Mouse (Mus musculus) midbrain, embryonic 10.5 days (tissue): ENCODE measurements around the gene Smoc1. TPM values are rescaled to one million over a fixed set of nuclear protein-coding genes. Genes with fewer than 3 reads are reported as not detected.

Experiments used
- DNase-seq: peaks from one replicate; pipeline ENCODE4 v3.0.0-alpha.2; 2017; ENCODE audit warnings: low spot score
- H3K27ac ChIP-seq: fragments of 300-500 bp; sonication (generic); replicated peaks from 2 replicates; pipeline ENCODE4 v1.5.1; 2016; ENCODE audit warnings: mild to moderate bottlenecking
- H3K27me3 ChIP-seq: fragments of 300-500 bp; sonication (generic); 2 replicates; pipeline ENCODE4 v1.6.1; 2016; ENCODE audit warnings: low read depth, mild to moderate bottlenecking; ENCODE audit not compliant: poor library complexity, severe bottlenecking
- H3K36me3 ChIP-seq: fragments of 300-500 bp; sonication (generic); 2 replicates; pipeline ENCODE4 v1.6.1; 2016; ENCODE audit warnings: mild to moderate bottlenecking, moderate library complexity
- H3K4me1 ChIP-seq: fragments of 300-500 bp; sonication (generic); 2 replicates; pipeline ENCODE4 v1.6.1; 2016
- H3K4me3 ChIP-seq: fragments of 300-500 bp; sonication (generic); 2 replicates; pipeline ENCODE4 v1.5.1; 2016; ENCODE audit warnings: mild to moderate bottlenecking, moderate library complexity
- H3K9me3 ChIP-seq: fragments of 300-500 bp; sonication (generic); replicated peaks from 2 replicates; pipeline ENCODE4 v1.6.1; 2016; ENCODE audit warnings: mild to moderate bottlenecking
- WGBS: fragments of 180-500 bp; shearing (Covaris S2); methylation state at CpG from one replicate; pipeline ENCODE4 v1.1.7; 2016; 5-methylcytosine and 5-hydroxymethylcytosine counted together
- polyA plus RNA-seq: library from polyadenylated mRNA; unstranded; fragments of >200 nt; fragmentation: Nextera tagmentation; extraction: Ambion mirVana; gene quantifications from 2 replicates; pipeline ENCODE4 v1.2.1, GENCODE M21; 2016

The Smoc1 gene
- polyA plus RNA-seq, 1 experiment from 2014 or later, result 13.9 TPM

- H3K4me1 ChIP-seq, result peaks cover 50% of the 10 kb centered on the region
- no peaks in the 10 kb centered on the region; the same call in 1 of the 2 replicates for H3K36me3 ChIP-seq
- 70% methylated on average over 16 of the region's 16 CpGs for WGBS
- DNase-seq, result no peak
- peak overlapping the region; percentile 82 for H3K4me3 ChIP-seq
- 0 out of 2 replicates have a peak overlapping the region, but pooled peaks have one; percentile 25 for H3K27ac ChIP-seq
- no peaks in the 10 kb centered on the region for H3K9me3 ChIP-seq
- peaks cover 41% of the 10 kb centered on the region for H3K27me3 ChIP-seq
These were observed 1.8 kb downstream of the Smoc1 start for GRCm38 (mm10) chr12:81028291-81028920.

- 60% methylated on average over 4 of the region's 4 CpGs for WGBS
- H3K36me3 ChIP-seq, result no peaks in the 10 kb centered on the region; the same call in 1 of the 2 replicates
- no peak for DNase-seq
- H3K27me3 ChIP-seq, result peaks cover 41% of the 10 kb centered on the region
- H3K9me3 ChIP-seq, result no peaks in the 10 kb centered on the region
- H3K4me1 ChIP-seq, result peaks cover 57% of the 10 kb centered on the region
- no peak overlapping the region for H3K27ac ChIP-seq
- no peak overlapping the region for H3K4me3 ChIP-seq
These were observed 3.1 kb downstream of the Smoc1 start for GRCm38 (mm10) chr12:81029731-81030130.

GRCm38 (mm10) chr12:81031579-81031978, 5.0 kb downstream of the Smoc1 start:
- Histone ChIP-seq H3K27me3 (peaks cover 26% of the 10 kb centered on the region), H3K36me3 (no peaks in the 10 kb centered on the region; the same call in 1 of the 2 replicates), H3K4me3 (no peak overlapping the region), H3K27ac (no peak overlapping the region), H3K9me3 (no peaks in the 10 kb centered on the region), H3K4me1 (peaks cover 54% of the 10 kb centered on the region)
- no peak for DNase-seq
- 92% methylated on average over 7 of the region's 7 CpGs for WGBS

- 79% methylated on average over 15 of the region's 15 CpGs for WGBS
- peaks cover 8% of the 10 kb centered on the region for H3K27me3 ChIP-seq
- H3K9me3 ChIP-seq, result no peaks in the 10 kb centered on the region
- H3K36me3 ChIP-seq, result no peaks in the 10 kb centered on the region; the same call in 1 of the 2 replicates
- peak overlapping the region; percentile 47 for H3K27ac ChIP-seq
- peaks cover 35% of the 10 kb centered on the region for H3K4me1 ChIP-seq
- DNase-seq, result no peak
- no peak overlapping the region for H3K4me3 ChIP-seq
These were observed 6.9 kb downstream of the Smoc1 start for GRCm38 (mm10) chr12:81033389-81034041.

GRCm38 (mm10) chr12:81034042-81034417, 7.4 kb downstream of the Smoc1 start:
- H3K36me3 ChIP-seq, result no peaks in the 10 kb centered on the region; the same call in 1 of the 2 replicates
- H3K4me1 ChIP-seq, result peaks cover 33% of the 10 kb centered on the region
- peaks cover 5% of the 10 kb centered on the region; the same call in 1 of the 2 replicates for H3K27me3 ChIP-seq
- 91% methylated on average over 4 of the region's 4 CpGs for WGBS
- no peak overlapping the region for H3K4me3 ChIP-seq
- DNase-seq, result no peak
- no peak overlapping the region; the same call in 1 of the 2 replicates for H3K27ac ChIP-seq
- H3K9me3 ChIP-seq, result no peaks in the 10 kb centered on the region

GRCm38 (mm10) chr12:81035850-81036249, 9.2 kb downstream of the Smoc1 start:
- H3K4me3 ChIP-seq, result no peak overlapping the region
- H3K36me3 ChIP-seq, result no peaks in the 10 kb centered on the region; the same call in 1 of the 2 replicates
- H3K27ac ChIP-seq, result no peak overlapping the region
- 94% methylated on average over 6 of the region's 6 CpGs for WGBS
- no peaks in the 10 kb centered on the region for H3K9me3 ChIP-seq
- peaks cover 29% of the 10 kb centered on the region for H3K4me1 ChIP-seq
- DNase-seq, result no peak
- H3K27me3 ChIP-seq, result peaks cover 4% of the 10 kb centered on the region; the same call in 1 of the 2 replicates

GRCm38 (mm10) chr12:81043616-81044015, 17.0 kb downstream of the Smoc1 start:
- H3K9me3 ChIP-seq, result no peaks in the 10 kb centered on the region
- peaks cover 33% of the 10 kb centered on the region for H3K4me1 ChIP-seq
- H3K36me3 ChIP-seq, result no peaks in the 10 kb centered on the region
- H3K27ac ChIP-seq, result peak overlapping the region; percentile 50; the same call in 1 of the 2 replicates
- WGBS, result 40% methylated on average over 11 of the region's 11 CpGs
- H3K27me3 ChIP-seq, result peaks cover 3% of the 10 kb centered on the region; the same call in 1 of the 2 replicates
- H3K4me3 ChIP-seq, result peak overlapping the region; percentile 16; the same call in 1 of the 2 replicates
- DNase-seq, result peak; percentile 61

- peaks cover 19% of the 10 kb centered on the region for H3K4me1 ChIP-seq
These were observed 20.3 kb downstream of the Smoc1 start for GRCm38 (mm10) chr12:81046926-81047325.

GRCm38 (mm10) chr12:81049661-81050060, 23.1 kb downstream of the Smoc1 start:
- H3K4me1 ChIP-seq, result no peaks in the 10 kb centered on the region; the same call in 1 of the 2 replicates
- H3K36me3 ChIP-seq, result no peaks in the 10 kb centered on the region
- 97% methylated on average over 5 of the region's 5 CpGs for WGBS
- no peaks in the 10 kb centered on the region for H3K9me3 ChIP-seq
- H3K27ac ChIP-seq, result no peak overlapping the region
- DNase-seq, result no peak
- no peaks in the 10 kb centered on the region for H3K27me3 ChIP-seq
- H3K4me3 ChIP-seq, result no peak overlapping the region

More at GRCm38 (mm10) chr12:81046926-81047325, 20.3 kb downstream of the Smoc1 start:
- WGBS, result 84% methylated on average over 5 of the region's 5 CpGs
- Histone ChIP-seq H3K4me3 (no peak overlapping the region), H3K36me3 (no peaks in the 10 kb centered on the region), H3K27me3 (peaks cover 3% of the 10 kb centered on the region; the same call in 1 of the 2 replicates), H3K27ac (no peak overlapping the region), H3K9me3 (no peaks in the 10 kb centered on the region)
- no peak for DNase-seq

- no peak for DNase-seq
- no peaks in the 10 kb centered on the region for H3K9me3 ChIP-seq
- H3K27me3 ChIP-seq, result no peaks in the 10 kb centered on the region
- WGBS, result 84% methylated on average over 11 of the region's 11 CpGs
- H3K27ac ChIP-seq, result peak overlapping the region; percentile 28; the same call in 1 of the 2 replicates
- peaks cover 13% of the 10 kb centered on the region for H3K4me1 ChIP-seq
- H3K4me3 ChIP-seq, result no peak overlapping the region
- no peaks in the 10 kb centered on the region for H3K36me3 ChIP-seq
These were observed 28.5 kb downstream of the Smoc1 start for GRCm38 (mm10) chr12:81055000-81055705.

GRCm38 (mm10) chr12:81055811-81056210, 29.2 kb downstream of the Smoc1 start:
- 87% methylated on average over 2 of the region's 2 CpGs for WGBS
- 0 out of 2 replicates have a peak overlapping the region, but pooled peaks have one; percentile 28 for H3K27ac ChIP-seq

GRCm38 (mm10) chr12:81057619-81058018, 31.0 kb downstream of the Smoc1 start:
- 75% methylated on average over 4 of the region's 4 CpGs for WGBS
- no peak for DNase-seq
- H3K27me3 ChIP-seq, result no peaks in the 10 kb centered on the region
- no peaks in the 10 kb centered on the region for H3K36me3 ChIP-seq
- H3K9me3 ChIP-seq, result no peaks in the 10 kb centered on the region
- H3K27ac ChIP-seq, result no peak overlapping the region
- peaks cover 16% of the 10 kb centered on the region for H3K4me1 ChIP-seq
- H3K4me3 ChIP-seq, result no peak overlapping the region

More at GRCm38 (mm10) chr12:81055811-81056210, 29.2 kb downstream of the Smoc1 start:
- no peaks in the 10 kb centered on the region for H3K9me3 ChIP-seq
- H3K4me3 ChIP-seq, result no peak overlapping the region
- DNase-seq, result no peak
- H3K27me3 ChIP-seq, result no peaks in the 10 kb centered on the region
- H3K4me1 ChIP-seq, result peaks cover 13% of the 10 kb centered on the region
- no peaks in the 10 kb centered on the region for H3K36me3 ChIP-seq
